Mouse (Mus musculus) ES-Bruce4 (cell line): Measurements from ENCODE around the gene Ddx46.

Source experiments
- CTCF ChIP-seq: IDR thresholded peaks from one replicate; pipeline ENCODE4 v1.8.1; 2011; ENCODE audit warnings: low read depth, low read length
- EP300 ChIP-seq: IDR thresholded peaks from 2 replicates; pipeline ENCODE4 v1.6.1; 2011; ENCODE audit warnings: low read depth, low read length; ENCODE audit not compliant: insufficient read depth
- POLR2A ChIP-seq: IDR thresholded peaks from one replicate; pipeline ENCODE4 v1.8.1; 2011; ENCODE audit warnings: low read length; ENCODE audit not compliant: insufficient read depth

DNA sequence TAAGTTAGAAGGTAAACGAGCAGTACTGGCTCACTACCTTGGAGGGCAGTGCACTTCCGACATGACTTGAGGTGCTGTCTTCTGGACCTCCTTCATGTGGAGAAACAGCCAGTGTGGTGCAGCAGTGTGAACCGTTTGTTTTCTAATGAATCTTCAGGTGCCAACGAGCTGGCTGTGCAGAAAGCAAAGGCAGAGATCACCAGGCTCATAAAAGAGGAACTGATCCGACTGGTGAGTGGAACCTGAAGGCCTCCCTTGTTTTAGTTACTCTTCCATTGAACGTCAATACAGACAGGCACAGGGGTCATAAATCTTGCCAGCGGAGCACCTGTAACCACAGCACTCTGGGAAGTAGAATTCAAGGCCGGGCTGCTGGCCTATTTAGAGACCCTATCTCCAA, 42.5 kb downstream of the Ddx46 start:
- TF ChIP-seq CTCF (no peak), POLR2A (no peak), EP300 (no peak)
